Comparison of ENCODE assay signal across 9 mouse cellular contexts in the genomic region with DNA sequence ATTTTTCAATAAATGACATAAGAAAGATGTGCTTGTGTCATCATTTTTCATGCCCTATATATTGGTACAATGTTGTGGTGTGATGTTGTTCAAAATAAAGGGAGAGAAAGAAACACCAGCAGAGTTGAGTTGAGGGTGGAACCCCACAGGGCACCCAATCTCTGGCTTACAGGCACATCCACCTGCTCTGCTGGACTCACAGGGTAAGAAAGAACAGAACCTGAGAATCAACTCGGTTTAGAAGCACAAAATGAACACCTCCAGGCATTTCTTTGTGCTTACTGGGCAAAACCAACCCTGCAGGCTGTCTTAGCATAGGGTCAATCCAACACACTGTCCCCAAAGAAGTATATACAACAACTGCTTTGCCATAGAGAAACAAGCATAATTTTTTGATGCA. TPM values are rescaled to one million over a fixed set of nuclear protein-coding genes. Genes with fewer than 3 reads are reported as not detected.
A peak's percentile ranks its signal among the peaks of the same experiment; 100 is the strongest.
DNase-seq lines count a peak whose midpoint lies in the region; ATAC-seq and TF ChIP-seq lines count a peak whose summit lies in the region.
"Had no signal": no experiment of that assay in that cellular context is flagged by ENCODE, and none has a peak within 500 bp of the region (broad histone marks: within the 10 kb centered on the region; RNA-seq: fewer than 3 reads in every experiment).

No protein-coding gene starts in this region.

- peaks cover 27% of the 10 kb centered on the region for H3K36me3 ChIP-seq in forebrain, embryonic 13.5 days (ENCODE audit: poor library complexity, severe bottlenecking)
- peaks cover 27% of the 10 kb centered on the region for H3K36me3 ChIP-seq in limb, embryonic 12.5 days
- H3K36me3 ChIP-seq in neural tube, embryonic 13.5 days, result peaks cover 26% of the 10 kb centered on the region

- H3K9ac ChIP-seq in forebrain, embryonic 13.5 days, result peak overlapping the region; percentile 17; the same call in 1 of the 2 replicates
- 0 out of 2 replicates have a peak overlapping the region, but pooled peaks have one; percentile 92 for H3K9ac ChIP-seq in limb, embryonic 12.5 days (replicated peaks)
- H3K9ac ChIP-seq in neural tube, embryonic 13.5 days, result peak overlapping the region; percentile 86

- no peak for DNase-seq in layer of hippocampus, adult 2 months (ENCODE audit: low spot score in 2 of 2)
- DNase-seq in layer of hippocampus, adult 18-20 months (ENCODE audit: low spot score in 2 of 2), result no peak
- DNase-seq in layer of hippocampus, adult 8-10 months (ENCODE audit: low spot score in 2 of 2), result no peak
- DNase-seq in layer of hippocampus, adult 9-11 months, result no peak
- DNase-seq in cerebellum, adult 8-10 months, result no peak
- DNase-seq: lung, postnatal 36 days had no signal

- no peaks in the 10 kb centered on the region for H3K9me3 ChIP-seq in forebrain, embryonic 13.5 days (replicated peaks)
- no peaks in the 10 kb centered on the region for H3K9me3 ChIP-seq in limb, embryonic 12.5 days
- no peaks in the 10 kb centered on the region for H3K9me3 ChIP-seq in neural tube, embryonic 13.5 days

- no peak for ATAC-seq in forebrain, embryonic 13.5 days
- no peak for ATAC-seq in limb, embryonic 12.5 days (ENCODE audit: insufficient number of reproducible peaks, insufficient read depth, low FRiP score, low TSS enrichment, low read depth)
- ATAC-seq in neural tube, embryonic 13.5 days (ENCODE audit: low read depth), result no peak

- TF ChIP-seq CTCF in layer of hippocampus, adult 2 months (conservative IDR thresholded peaks at IDR 0.05), result no peak

- peak overlapping the region; percentile 92; the same call in 1 of the 2 replicates for H3K4me3 ChIP-seq in layer of hippocampus, adult 2 months
- peak overlapping the region; percentile 93 for H3K4me3 ChIP-seq in forebrain, embryonic 13.5 days
- peak overlapping the region; percentile 94 for H3K4me3 ChIP-seq in limb, embryonic 12.5 days (replicated peaks)
- peak overlapping the region; percentile 74 for H3K4me3 ChIP-seq in neural tube, embryonic 13.5 days

- no peak overlapping the region for H3K27ac ChIP-seq in layer of hippocampus, adult 2 months
- H3K27ac ChIP-seq in forebrain, embryonic 13.5 days, result no peak overlapping the region
- H3K27ac ChIP-seq in limb, embryonic 12.5 days, result no peak overlapping the region
- H3K27ac ChIP-seq in neural tube, embryonic 13.5 days (replicated peaks), result no peak overlapping the region

- H3K4me2 ChIP-seq in forebrain, embryonic 13.5 days, result peak overlapping the region; percentile 89
- peak overlapping the region; percentile 80 for H3K4me2 ChIP-seq in limb, embryonic 12.5 days
- peak overlapping the region; percentile 85 for H3K4me2 ChIP-seq in neural tube, embryonic 13.5 days

- peaks cover 34% of the 10 kb centered on the region for H3K4me1 ChIP-seq in forebrain, embryonic 13.5 days
- peaks cover 25% of the 10 kb centered on the region for H3K4me1 ChIP-seq in limb, embryonic 12.5 days (replicated peaks)
- peaks cover 43% of the 10 kb centered on the region for H3K4me1 ChIP-seq in neural tube, embryonic 13.5 days (replicated peaks)

- WGBS in forebrain, embryonic 13.5 days, result 44% methylated on average over 1 of the region's 1 CpGs
- 62% methylated on average over 1 of the region's 1 CpGs for WGBS in limb, embryonic 12.5 days
- WGBS in neural tube, embryonic 13.5 days, result 44% methylated on average over 1 of the region's 1 CpGs

- H3K27me3 ChIP-seq in forebrain, embryonic 13.5 days, result no peaks in the 10 kb centered on the region
- no peaks in the 10 kb centered on the region for H3K27me3 ChIP-seq in limb, embryonic 12.5 days
- no peaks in the 10 kb centered on the region for H3K27me3 ChIP-seq in neural tube, embryonic 13.5 days

RNA-seq across cellular contexts. Expression of a gene that starts 1.5 kb away (rescaled TPM):
- total RNA-seq in layer of hippocampus, adult 2 months (2021), result 10 to 100 TPM; 56.4 to 57.4 TPM
- total RNA-seq in layer of hippocampus, adult 18-20 months (2021), result 10 to 100 TPM; 52.1 to 52.5 TPM
- polyA plus RNA-seq in forebrain, embryonic 13.5 days (2015; fragmentation: Nextera tagmentation; extraction: Ambion mirVana), result 20.2 and 21.4 TPM in 2 replicates
- 25.9 and 32.2 TPM in 2 replicates for polyA plus RNA-seq in limb, embryonic 12.5 days (2016; fragmentation: Nextera tagmentation; extraction: Ambion mirVana)
- 36.3 and 41.0 TPM in 2 replicates for polyA plus RNA-seq in neural tube, embryonic 13.5 days (2015; fragmentation: Nextera tagmentation; extraction: Ambion mirVana)
- total RNA-seq in layer of hippocampus, adult 8-10 months (2022), result 10 to 100 TPM; 50.9 to 59.4 (median 55.3) TPM

RNA-seq across cellular contexts. Expression of a gene that starts 23.8 kb away (rescaled TPM):
- total RNA-seq in layer of hippocampus, adult 2 months (2021), result 100 to 1,000 TPM; 214 to 219 TPM
- 100 to 1,000 TPM; 215 to 219 TPM for total RNA-seq in layer of hippocampus, adult 18-20 months (2021)
- polyA plus RNA-seq in forebrain, embryonic 13.5 days (2015; fragmentation: Nextera tagmentation; extraction: Ambion mirVana), result 428 and 432 TPM in 2 replicates
- polyA plus RNA-seq in limb, embryonic 12.5 days (2016; fragmentation: Nextera tagmentation; extraction: Ambion mirVana), result 380 and 389 TPM in 2 replicates
- polyA plus RNA-seq in neural tube, embryonic 13.5 days (2015; fragmentation: Nextera tagmentation; extraction: Ambion mirVana), result 344 and 351 TPM in 2 replicates
- 100 to 1,000 TPM; 202 to 215 (median 208) TPM for total RNA-seq in layer of hippocampus, adult 8-10 months (2022)

RNA-seq across cellular contexts. Expression of a gene that starts 26.7 kb away (rescaled TPM):
- total RNA-seq in layer of hippocampus, adult 2 months (2021), result 100 to 1,000 TPM; 106 to 109 TPM
- 100 to 1,000 TPM; 102 to 107 TPM for total RNA-seq in layer of hippocampus, adult 18-20 months (2021)
- polyA plus RNA-seq in forebrain, embryonic 13.5 days (2015; fragmentation: Nextera tagmentation; extraction: Ambion mirVana), result 21.3 and 22.6 TPM in 2 replicates
- polyA plus RNA-seq in limb, embryonic 12.5 days (2016; fragmentation: Nextera tagmentation; extraction: Ambion mirVana), result 6.1 and 6.7 TPM in 2 replicates
- 34.1 and 34.6 TPM in 2 replicates for polyA plus RNA-seq in neural tube, embryonic 13.5 days (2015; fragmentation: Nextera tagmentation; extraction: Ambion mirVana)
- total RNA-seq in layer of hippocampus, adult 8-10 months (2022), result 10 to 100 TPM; 83.2 to 92.3 (median 86.9) TPM

Comparison
In these comparisons a context has a peak if more than half of its experiments do, and no peak if none do; other contexts are left out.
1. H3K9ac ChIP-seq: peak in every context shown above with its lines; median percentile 92 in limb, embryonic 12.5 days; 86 in neural tube, embryonic 13.5 days; 17 in forebrain, embryonic 13.5 days.